Mouse (Mus musculus) retina, adult 2 months (tissue): ENCODE data around the gene Pdzrn3.

Experiments
- DNase-seq: peaks from one replicate; pipeline ENCODE4 v3.0.0-alpha.2; 2012; ENCODE audit warnings: low read depth, low spot score

The Pdzrn3 gene

GRCm38 (mm10) chr6:101291944-101292343 is 85.8 kb downstream of the Pdzrn3 start:
- no peak for DNase-seq

- DNase-seq = no peak
These were observed 87.5 kb downstream of the Pdzrn3 start for GRCm38 (mm10) chr6:101290160-101290559.

DNA sequence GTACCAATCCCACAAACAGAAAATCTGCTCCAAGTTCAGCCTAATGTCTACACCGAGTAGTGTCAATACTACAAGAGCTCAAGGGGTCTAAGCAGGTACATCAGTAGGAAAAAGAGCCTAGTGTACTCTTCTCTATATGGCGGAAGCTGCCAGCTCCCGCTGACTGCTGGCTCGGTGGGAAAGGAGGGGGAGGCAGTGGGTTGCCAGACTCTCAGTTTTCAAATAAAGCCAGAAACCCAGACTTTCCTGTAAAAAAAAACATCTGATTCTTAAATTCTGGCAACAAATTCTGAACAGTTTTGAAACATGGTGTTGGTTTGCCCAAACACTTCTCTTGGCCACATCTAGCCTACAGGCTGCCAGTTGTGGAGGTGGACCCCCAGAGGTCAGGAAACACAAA is 88.3 kb downstream of the Pdzrn3 start:
- DNase-seq = no peak

GRCm38 (mm10) chr6:101287566-101288173 is 90.0 kb downstream of the Pdzrn3 start:
- DNase-seq = no peak

GRCm38 (mm10) chr6:101287077-101287476 is 90.6 kb downstream of the Pdzrn3 start:
- DNase-seq = no peak

- no peak for DNase-seq
These were observed 93.2 kb downstream of the Pdzrn3 start for GRCm38 (mm10) chr6:101284368-101284955.

DNA sequence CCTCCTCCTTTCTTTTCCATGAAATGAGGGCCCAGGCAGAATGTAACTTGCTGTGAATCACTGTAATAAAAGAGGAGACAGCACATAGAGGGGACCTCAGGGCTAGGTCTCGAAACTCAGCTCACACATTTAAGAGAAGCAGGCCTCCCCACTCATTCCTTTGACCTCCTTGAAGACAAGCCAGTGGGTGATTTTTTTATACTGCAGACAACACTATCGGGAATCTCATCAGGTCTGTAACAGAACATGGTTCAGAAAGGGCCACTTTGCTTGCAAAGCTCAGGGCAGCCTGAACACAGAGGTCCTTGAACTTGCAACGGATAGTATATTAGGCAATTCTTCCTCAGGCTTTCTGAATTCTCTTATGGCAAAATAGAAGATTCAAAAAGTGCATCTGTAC is 93.8 kb downstream of the Pdzrn3 start:
- DNase-seq = no peak

- DNase-seq = no peak
These were observed 96.1 kb downstream of the Pdzrn3 start for GRCm38 (mm10) chr6:101281644-101282043.

- no peak for DNase-seq
These were observed 96.9 kb downstream of the Pdzrn3 start for GRCm38 (mm10) chr6:101280811-101281218.

DNA sequence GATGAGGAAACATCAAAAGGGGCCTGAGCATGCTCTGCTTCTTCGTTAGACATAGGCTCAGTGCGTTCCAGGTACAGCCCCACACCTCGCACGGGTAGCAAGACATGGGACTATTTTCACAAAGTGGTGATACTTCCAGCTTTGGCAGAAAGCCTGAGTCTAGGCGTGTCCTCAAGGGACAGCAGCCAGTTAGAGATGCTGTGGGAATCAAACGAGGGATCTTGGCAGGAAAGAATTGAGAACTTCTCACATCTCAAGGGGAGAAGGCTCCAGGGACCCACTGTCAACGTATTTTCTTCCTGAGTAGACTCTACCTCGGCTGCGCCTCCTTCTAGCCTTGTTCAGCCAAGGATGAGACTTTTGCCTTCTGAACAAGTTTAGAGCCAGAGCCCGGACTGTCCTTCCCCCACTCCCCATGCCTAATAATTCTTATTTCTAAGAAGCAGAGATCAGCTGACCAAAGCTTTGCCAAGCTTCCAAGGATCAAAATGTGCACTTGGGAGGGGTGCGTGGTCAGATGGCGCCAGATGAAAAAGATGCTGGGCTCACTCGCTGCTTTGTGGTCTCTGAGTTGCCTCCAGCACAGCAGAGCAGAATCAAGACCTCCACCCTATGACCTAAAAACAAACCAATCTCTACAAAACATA is 99.3 kb downstream of the Pdzrn3 start:
- no peak for DNase-seq

DNA sequence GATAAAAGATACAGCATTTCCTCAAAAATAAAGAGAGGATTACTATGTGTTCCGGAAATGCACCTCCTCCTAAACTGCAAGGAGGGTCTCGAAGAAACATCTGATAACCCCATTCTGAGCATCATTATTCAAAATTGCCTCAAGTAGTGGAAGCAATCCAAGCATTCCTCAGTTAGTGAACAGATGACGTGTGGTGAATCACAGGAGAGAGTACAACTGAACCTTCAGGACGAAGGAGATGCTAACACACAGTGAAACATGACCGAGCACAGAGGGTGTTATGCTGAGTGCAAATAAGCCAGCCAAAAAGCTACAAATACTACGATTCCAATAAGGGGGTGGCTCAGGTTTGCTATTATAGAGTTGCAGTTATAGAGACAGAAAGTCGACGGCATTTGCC is 101.4 kb downstream of the Pdzrn3 start:
- DNase-seq = no peak

- DNase-seq = no peak
These were observed 101.9 kb downstream of the Pdzrn3 start for GRCm38 (mm10) chr6:101275806-101276205.

DNA sequence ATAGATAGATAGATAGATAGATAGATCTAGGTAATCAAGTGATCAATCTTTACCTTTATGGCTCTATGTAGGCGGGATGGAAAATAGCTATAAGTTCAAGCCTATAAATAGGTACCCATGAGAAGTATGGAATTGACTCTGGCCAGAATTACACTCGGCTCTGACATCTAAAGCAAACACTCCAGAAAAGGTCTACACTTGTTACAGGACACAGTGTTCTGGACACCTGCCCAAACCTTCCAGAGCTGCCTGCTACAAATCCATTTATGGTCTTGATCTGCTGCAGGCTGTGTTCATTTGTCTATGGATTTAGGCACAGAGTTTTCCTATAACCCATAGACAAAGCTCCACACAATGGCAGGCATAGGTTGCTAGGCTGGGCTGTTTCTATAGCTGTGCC is 102.9 kb downstream of the Pdzrn3 start:
- no peak for DNase-seq

GRCm38 (mm10) chr6:101272256-101272655 is 105.4 kb downstream of the Pdzrn3 start:
- DNase-seq = no peak

DNA sequence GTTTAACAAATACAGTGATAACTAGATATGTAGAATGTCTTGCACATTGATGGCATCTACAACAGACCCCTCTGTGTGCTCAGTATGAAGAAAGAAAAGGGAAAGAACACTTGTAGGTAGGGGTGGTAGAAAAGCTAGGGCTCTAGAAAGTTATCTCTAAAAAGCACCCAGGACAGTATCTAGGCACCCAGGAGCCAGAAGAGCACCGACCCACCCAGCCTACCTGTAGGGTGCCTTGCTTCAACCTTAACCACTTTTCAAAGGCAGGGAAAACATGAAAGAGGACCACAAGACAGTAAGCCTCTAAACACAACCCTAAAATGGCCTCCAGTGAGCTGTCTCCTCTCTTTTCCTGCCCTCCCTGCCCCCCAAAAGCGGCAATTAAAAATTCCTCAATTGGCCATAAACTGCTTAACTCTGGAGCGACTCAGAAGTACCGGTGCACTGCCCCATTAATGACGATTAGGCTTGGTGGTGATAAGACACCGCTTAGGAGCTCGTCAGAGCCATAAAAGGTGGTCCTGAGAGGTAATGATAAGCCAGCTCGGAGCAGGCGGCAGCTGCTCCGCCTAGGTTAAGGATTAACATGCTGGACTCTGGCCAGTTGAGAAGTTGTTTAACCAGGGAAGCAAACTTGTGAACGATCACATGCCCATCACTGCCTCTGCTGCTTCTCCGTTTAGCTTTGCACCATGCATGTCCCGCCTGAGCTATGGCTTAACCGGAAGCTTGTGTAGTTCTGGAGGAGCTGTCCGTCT is 106.1 kb downstream of the Pdzrn3 start:
- DNase-seq = no peak

- DNase-seq = no peak
These were observed 107.4 kb downstream of the Pdzrn3 start for GRCm38 (mm10) chr6:101270095-101270826.

GRCm38 (mm10) chr6:101269335-101270094 is 108.2 kb downstream of the Pdzrn3 start:
- no peak for DNase-seq

DNA sequence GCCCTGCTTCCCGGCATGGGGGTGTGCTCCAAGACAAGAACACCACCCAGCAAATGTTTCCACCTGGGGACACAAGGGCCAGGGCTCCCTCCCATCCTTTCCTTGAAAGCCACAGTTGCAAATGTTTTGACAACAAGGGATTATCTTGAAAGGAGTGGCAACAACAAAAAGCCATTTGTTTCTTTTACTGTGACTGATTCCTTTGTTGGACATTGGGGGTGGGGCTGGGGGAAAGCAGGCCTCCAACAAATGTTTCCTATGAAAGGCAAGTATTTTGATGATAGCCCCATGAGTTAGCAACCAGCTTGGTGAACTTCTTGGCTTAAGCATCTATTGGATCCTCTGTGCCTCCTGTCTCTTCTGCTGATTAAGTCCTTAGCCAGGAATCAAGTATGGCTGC is 109.4 kb downstream of the Pdzrn3 start:
- no peak for DNase-seq

DNA sequence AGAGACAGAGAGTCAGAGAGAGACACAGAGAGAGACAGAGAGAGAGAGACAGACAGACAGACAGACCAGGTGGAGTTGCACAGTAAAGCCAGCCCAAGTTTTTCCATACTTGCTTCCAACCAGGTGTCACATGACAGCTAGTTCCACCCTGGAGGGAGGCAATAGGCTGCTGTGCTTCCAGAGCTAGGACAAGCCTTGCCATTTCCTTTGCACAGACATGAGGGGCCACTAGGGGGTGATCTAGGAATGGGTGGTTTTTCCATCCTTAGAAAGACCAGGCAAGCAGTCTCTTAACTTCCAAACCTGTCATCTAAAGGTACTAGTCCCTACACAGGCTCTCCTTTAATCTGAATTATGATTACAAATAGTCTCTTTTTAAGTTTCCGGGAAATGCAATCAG is 110.9 kb downstream of the Pdzrn3 start:
- peak; percentile 20 for DNase-seq

DNA sequence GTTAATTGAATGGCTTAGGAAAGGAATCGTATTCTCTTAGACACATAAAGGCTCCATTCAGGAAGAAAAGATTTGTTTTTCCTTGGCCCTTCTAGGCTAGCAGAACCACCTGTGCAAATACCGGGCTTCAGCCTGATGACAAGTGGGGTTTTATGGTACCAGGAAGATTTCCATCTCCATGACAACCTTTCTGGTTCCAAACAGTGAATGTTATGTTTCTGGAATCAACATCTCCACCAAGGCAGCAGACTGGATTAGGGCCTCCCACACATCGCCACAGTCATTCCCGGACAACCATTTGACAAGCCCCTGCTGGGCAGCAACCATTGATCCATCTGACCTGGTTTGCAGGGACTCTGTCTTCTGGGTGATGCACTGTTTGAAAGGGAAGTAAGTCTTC is 114.2 kb downstream of the Pdzrn3 start:
- DNase-seq = no peak

DNA sequence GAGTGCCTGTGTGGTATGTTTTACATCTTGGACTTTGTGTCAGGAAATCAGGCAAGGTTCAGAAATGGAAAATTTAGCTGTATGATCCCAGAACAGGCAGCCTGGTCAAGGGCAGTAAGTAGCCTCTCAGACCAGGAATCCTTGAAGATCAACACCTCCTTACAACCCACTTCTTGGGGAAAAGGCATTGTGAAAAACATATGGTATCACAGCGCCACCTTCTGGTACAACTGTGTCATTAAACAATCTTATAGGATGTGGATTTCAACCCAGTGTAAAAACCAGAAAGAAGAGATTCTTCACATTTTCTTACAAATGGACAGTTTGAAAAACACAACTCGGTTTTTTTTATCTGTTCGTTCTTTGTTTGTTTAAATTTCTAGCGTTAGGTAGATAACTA is 116.2 kb downstream of the Pdzrn3 start:
- DNase-seq = peak; percentile 6
